Mouse (Mus musculus) hematopoietic stem cell, adult 5-6 weeks (primary cell): ENCODE measurements around the gene Kctd2. TPM values are rescaled to one million over a fixed set of nuclear protein-coding genes. Genes with fewer than 3 reads are reported as not detected.

ENCODE experiments used
- ATAC-seq, 2 experiments: fragments of 125-278 bp in 1 of 2; replicated peaks in 1 of 2; 2 replicates each; pipeline ENCODE4 v1.8.0; 2016 to 2017; ENCODE audit warnings: inconsistent platforms in 2 of 2, mild to moderate bottlenecking in 2 of 2, moderate number of reproducible peaks in 2 of 2, low read depth in 1 of 2, moderate TSS enrichment in 1 of 2; ENCODE audit not compliant: low FRiP score in 2 of 2, poor library complexity in 2 of 2, severe bottlenecking in 2 of 2, insufficient read depth in 1 of 2, low TSS enrichment in 1 of 2
- total RNA-seq: library from RNA; stranded (forward); fragments of 172-1452, 232-1000 nt; gene quantifications from 2 replicates; pipeline ENCODE4 v1.2.3, GENCODE M21; 2017

Gene Kctd2
- total RNA-seq, 1 experiment from 2014 or later = 15.0 TPM

- peak; percentile 76 to 85 for ATAC-seq
These were observed 7.8 kb downstream of the Kctd2 start for GRCm38 (mm10) chr11:115427482-115428331.

GRCm38 (mm10) chr11:115429307-115429706 lies 9.4 kb downstream of the Kctd2 start:
- no peak for ATAC-seq

DNA sequence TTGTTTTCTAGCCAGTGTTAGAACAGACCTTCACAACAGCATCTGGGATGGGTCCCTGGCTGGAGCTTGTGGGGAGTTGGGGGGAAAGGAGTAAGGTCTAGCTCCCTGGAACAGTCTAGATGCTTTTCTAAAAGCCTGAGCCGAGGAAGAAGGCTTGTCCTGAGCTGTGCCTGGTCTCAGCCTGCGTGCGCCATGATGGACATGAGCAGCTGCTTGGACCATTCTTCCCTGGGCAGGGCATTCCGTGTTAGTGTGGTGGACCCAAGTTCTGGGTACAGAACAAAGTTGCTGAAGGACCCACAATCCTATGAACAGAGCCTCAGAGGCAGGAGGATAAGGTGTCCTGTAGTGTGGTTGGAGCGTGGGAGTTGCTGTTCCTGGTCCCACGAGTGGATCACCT lies 10.6 kb downstream of the Kctd2 start:
- no peak for ATAC-seq

GRCm38 (mm10) chr11:115432814-115433213 lies 12.9 kb downstream of the Kctd2 start:
- no peak for ATAC-seq

DNA sequence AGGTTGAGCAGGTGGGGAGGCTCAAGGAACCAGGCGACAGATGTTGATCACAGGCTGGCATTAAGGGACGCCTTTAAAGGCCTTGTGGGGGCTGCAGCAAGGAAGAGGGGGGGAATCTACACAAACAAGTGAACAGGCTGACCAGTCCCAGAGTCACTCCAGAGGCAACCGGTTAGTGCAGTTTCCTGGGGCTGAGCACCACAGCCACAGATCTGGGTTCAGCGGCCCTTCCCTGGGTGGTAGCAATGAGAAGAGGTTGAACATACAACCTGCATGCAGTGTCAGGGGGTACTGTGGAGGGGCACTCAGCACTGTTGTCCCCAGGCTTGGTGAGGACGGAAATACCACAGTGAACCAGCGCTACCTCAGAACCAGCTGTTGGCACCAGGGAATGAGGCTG lies 13.4 kb downstream of the Kctd2 start:
- ATAC-seq = no peak

DNA sequence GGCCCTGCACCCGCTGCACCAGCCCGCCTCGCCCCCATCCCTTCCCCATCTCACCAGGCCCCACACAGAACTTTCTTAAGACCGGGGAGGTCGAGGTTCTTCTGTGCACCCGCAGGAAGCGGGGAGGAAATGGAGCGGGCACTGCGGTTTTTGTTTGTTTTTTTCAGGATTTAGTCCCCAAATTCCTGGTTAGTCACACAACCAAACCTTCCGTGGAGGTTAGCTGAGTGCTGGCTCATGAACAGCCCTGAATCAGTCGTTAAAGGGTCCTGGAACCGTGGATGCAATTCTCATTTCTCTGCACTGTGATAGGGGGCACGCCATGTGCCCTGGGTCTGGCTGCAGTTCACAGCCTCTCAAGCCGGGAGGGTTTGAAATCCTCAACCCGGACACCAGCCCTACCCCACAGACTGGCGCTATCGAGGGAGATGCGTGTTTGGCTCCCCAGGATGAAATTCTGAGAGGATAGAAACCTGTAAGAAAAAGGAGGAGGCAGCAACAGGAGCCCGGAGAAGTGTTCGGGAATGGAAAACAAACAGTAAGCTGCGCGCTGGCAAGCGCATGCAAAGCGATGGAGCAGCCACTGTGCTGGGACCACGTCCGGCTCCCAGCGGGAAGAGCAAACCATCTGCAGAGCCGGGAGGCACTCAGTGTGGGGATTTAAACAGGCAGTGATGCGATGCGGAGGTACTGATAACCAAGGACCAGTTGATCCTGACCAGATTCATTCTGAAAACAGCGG lies 15.8 kb downstream of the Kctd2 start:
- peak in 1 of 2 experiments; percentile 38; a peak in 2 of 4 replicates for ATAC-seq

GRCm38 (mm10) chr11:115437571-115438122 lies 17.7 kb downstream of the Kctd2 start:
- no peak for ATAC-seq

- no peak for ATAC-seq
These were observed 19.4 kb downstream of the Kctd2 start for GRCm38 (mm10) chr11:115439326-115439725.

- ATAC-seq = no peak
These were observed 20.1 kb downstream of the Kctd2 start, which contains the start of gene Trim80 for GRCm38 (mm10) chr11:115439906-115440595. TSS of gene Trim80 (plus strand) at chr11:115440545.

- no peak for ATAC-seq
These were observed 21.5 kb downstream of the Kctd2 start for GRCm38 (mm10) chr11:115441417-115441816.

DNA sequence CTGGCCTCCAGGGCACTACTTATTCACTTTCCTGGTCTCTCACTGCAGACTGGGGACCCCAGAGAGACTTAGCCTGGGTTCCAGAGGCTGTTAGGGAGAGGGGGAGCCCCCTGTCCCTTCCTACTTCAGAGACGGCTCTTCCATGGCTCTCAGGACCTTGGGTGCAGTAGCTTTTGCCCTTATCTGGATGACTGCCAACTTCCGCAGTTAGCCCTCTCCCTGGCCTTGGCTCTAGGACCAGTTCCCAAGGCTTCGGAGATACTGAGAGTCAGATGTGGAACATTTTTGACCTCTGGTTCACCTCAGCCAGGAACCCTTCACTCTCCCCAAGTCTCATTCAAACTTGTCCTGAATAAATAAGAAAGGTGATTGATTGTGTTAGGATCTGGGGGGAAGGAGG lies 27.0 kb downstream of the Kctd2 start:
- no peak for ATAC-seq

GRCm38 (mm10) chr11:115447321-115447885 lies 27.5 kb downstream of the Kctd2 start:
- no peak for ATAC-seq

DNA sequence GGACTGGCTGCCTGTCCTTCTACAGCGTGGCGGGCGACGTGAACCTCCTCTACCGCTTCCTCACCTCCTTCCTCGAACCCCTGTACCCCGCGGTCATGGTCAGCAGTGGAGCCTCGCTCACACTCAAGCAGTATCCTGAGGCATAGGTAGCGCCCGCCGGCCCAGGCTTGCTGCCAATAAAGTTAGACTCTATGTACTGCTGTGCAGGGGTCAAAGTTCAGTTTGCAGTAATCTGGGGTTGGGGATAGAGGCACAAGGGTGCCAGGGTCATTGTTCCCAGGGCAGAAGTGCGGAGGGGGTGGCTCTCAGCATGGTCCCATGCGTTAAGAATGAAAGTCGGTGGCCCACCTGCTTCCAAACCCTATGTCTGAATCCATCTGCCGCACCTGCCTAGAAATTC lies 28.1 kb downstream of the Kctd2 start:
- ATAC-seq = no peak

- no peak for ATAC-seq
These were observed 29.1 kb downstream of the Kctd2 start for GRCm38 (mm10) chr11:115448998-115449397.

GRCm38 (mm10) chr11:115450176-115450575 lies 30.2 kb downstream of the Kctd2 start:
- ATAC-seq = no peak

GRCm38 (mm10) chr11:115451781-115452241 lies 31.9 kb downstream of the Kctd2 start:
- peak; percentile 35 to 38; a peak in 1 of 4 replicates for ATAC-seq

GRCm38 (mm10) chr11:115452281-115452860 lies 32.4 kb downstream of the Kctd2 start:
- peak in 1 of 2 experiments; percentile 18; a peak in 1 of 4 replicates for ATAC-seq
